Mouse (Mus musculus) myocyte (in vitro differentiated cells): ENCODE results near the gene Nmnat1. TPM values are rescaled to one million over a fixed set of nuclear protein-coding genes. Genes with fewer than 3 reads are reported as not detected.

Source experiments
- H3K27me3 ChIP-seq: one replicate; pipeline ENCODE4 v1.6.1; 2011; ENCODE audit not compliant: control insufficient read depth, insufficient read depth, insufficient read length
- H3K36me3 ChIP-seq: one replicate; pipeline ENCODE4 v1.6.1; 2011; ENCODE audit not compliant: control insufficient read depth, insufficient read depth
- H3K4me2 ChIP-seq: one replicate; pipeline ENCODE4 v1.6.1; 2011; ENCODE audit warnings: low read depth, control low read depth
- H3K4me3 ChIP-seq: one replicate; pipeline ENCODE4 v1.5.1; 2011; ENCODE audit warnings: mild to moderate bottlenecking, control low read depth, moderate library complexity
- H3K79me2 ChIP-seq: one replicate; pipeline ENCODE4 v1.6.1; 2011; ENCODE audit not compliant: control insufficient read depth, insufficient read depth
- H3ac ChIP-seq: one replicate; pipeline ENCODE4 v1.6.1; 2011; ENCODE audit not compliant: control insufficient read depth, insufficient read length
- CEBPB ChIP-seq: IDR thresholded peaks from 2 replicates; pipeline ENCODE4 v1.6.1; 2011; ENCODE audit warnings: mild to moderate bottlenecking, moderate library complexity; ENCODE audit not compliant: poor library complexity, insufficient read depth, severe bottlenecking
- E2F4 ChIP-seq: IDR thresholded peaks from one replicate; pipeline ENCODE4 v1.6.1; 2011; ENCODE audit warnings: mild to moderate bottlenecking, control low read depth, moderate library complexity; ENCODE audit not compliant: insufficient read depth
- MAX ChIP-seq: IDR thresholded peaks from one replicate; pipeline ENCODE4 v1.6.1; 2011; ENCODE audit warnings: low read depth, mild to moderate bottlenecking, control low read depth
- MYOD1 ChIP-seq, 3 experiments: IDR thresholded peaks; one replicate each; pipeline ENCODE4 v1.6.1; 2011; ENCODE audit warnings: control low read depth in 2 of 3, low read depth in 2 of 3, mild to moderate bottlenecking in 2 of 3, moderate library complexity in 1 of 3; ENCODE audit not compliant: insufficient read length in 2 of 3, control insufficient read depth in 1 of 3
- MYOG ChIP-seq, 3 experiments: IDR thresholded peaks; one replicate each; pipeline ENCODE4 v1.6.1; 2011; ENCODE audit warnings: control low read depth in 2 of 3, low read depth in 2 of 3, mild to moderate bottlenecking in 2 of 3; ENCODE audit not compliant: insufficient read length in 2 of 3, control insufficient read depth in 1 of 3, insufficient read depth in 1 of 3
- POLR2A ChIP-seq: IDR thresholded peaks from one replicate; pipeline ENCODE4 v1.6.1; 2011; ENCODE audit warnings: low read depth, mild to moderate bottlenecking, control low read depth, moderate library complexity; ENCODE audit not compliant: insufficient read length
- POLR2AphosphoS2 ChIP-seq: IDR thresholded peaks from one replicate; pipeline ENCODE4 v1.6.1; 2011; ENCODE audit warnings: low read depth, control low read depth; ENCODE audit not compliant: insufficient read length
- REST ChIP-seq: IDR thresholded peaks from one replicate; pipeline ENCODE4 v1.6.1; 2011; ENCODE audit warnings: mild to moderate bottlenecking, control low read depth, moderate library complexity; ENCODE audit not compliant: insufficient read depth, insufficient read length
- SRF ChIP-seq: IDR thresholded peaks from one replicate; pipeline ENCODE4 v1.6.1; 2011; ENCODE audit warnings: low read depth; ENCODE audit not compliant: control insufficient read depth, insufficient read length
- TCF12 ChIP-seq: IDR thresholded peaks from one replicate; pipeline ENCODE4 v1.6.1; 2011; ENCODE audit warnings: mild to moderate bottlenecking, control low read depth; ENCODE audit not compliant: poor library complexity, insufficient read depth, severe bottlenecking
- TCF3 ChIP-seq: IDR thresholded peaks from one replicate; pipeline ENCODE4 v1.6.1; 2011; ENCODE audit warnings: low read depth, control low read depth; ENCODE audit not compliant: insufficient read length
- USF1 ChIP-seq: IDR thresholded peaks from one replicate; pipeline ENCODE4 v1.6.1; 2011; ENCODE audit warnings: low read depth, mild to moderate bottlenecking, control low read depth, moderate library complexity
- polyA plus RNA-seq: library from polyadenylated mRNA; unstranded; fragments of >200 nt; fragmentation: generic; extraction: Trizol; gene quantifications from one replicate; pipeline ENCODE4 v1.2.1, GENCODE M21; 2012; ENCODE audit warnings: missing spikeins

Nmnat1 gene
- polyA plus RNA-seq, 1 experiment, result 9.3 TPM

DNA sequence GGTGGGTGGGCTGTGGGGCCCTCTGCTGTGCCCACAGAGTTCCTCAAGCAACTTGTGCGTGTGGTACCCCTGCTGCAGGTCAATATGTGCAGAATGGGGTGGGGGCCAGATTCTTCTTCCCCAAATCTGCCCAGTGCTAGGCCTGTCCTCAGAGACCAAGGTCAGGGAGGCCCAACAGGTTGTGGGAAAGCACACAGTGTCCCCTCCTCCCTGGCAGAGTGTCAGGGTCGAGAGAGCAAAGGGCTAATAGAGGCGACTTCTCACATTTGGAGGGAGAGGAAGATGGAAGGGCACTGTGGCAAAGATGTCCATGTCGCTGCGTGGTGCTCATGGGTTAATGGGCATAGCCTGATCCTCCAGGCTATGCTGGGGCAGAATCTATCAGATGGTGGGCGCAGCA, 40.8 kb upstream of the Nmnat1 start:
- Histone ChIP-seq H3K4me3 (no peak overlapping the region), H3ac (no peak overlapping the region), H3K4me2 (no peak overlapping the region), H3K36me3 (no peaks in the 10 kb centered on the region), H3K27me3 (no peaks in the 10 kb centered on the region), H3K79me2 (peaks cover 4% of the 10 kb centered on the region)
- TF ChIP-seq TCF3 (no peak), POLR2A (no peak), SRF (no peak), MAX (no peak), POLR2AphosphoS2 (no peak), CEBPB (no peak), TCF12 (no peak), E2F4 (no peak), USF1 (no peak), MYOG (IDR thresholded peaks at IDR 0.05; ENCODE audit: control insufficient read depth in 1 of 3, insufficient read depth in 1 of 3, insufficient read length in 2 of 3, low read depth in 2 of 3) (no peak), REST (no peak), MYOD1 (IDR thresholded peaks at IDR 0.05; ENCODE audit: control insufficient read depth in 1 of 3, insufficient read length in 2 of 3, low read depth in 2 of 3) (no peak)

DNA sequence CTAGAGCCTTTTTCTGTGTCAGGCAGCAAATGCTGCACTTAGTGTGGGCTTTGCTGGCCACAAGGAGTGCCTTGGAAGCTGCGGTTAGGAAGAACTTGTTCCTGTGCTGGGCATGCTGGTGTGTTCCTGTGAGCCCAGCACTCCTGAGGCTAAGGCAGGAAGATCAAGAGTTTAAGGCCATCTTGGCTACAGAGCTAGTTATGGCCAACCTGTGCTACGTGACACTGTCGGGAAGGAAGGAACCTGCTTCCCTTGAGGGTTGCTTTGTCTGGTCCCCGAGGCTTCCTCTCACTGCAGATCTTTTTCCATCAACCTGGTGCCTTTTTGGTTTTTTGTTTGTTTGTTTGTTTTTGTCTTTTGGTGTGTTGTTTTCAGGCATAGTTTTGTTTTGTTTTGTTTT, 40.2 kb upstream of the Nmnat1 start:
- no peak for TF ChIP-seq MYOD1 (IDR thresholded peaks at IDR 0.05; ENCODE audit: control insufficient read depth in 1 of 3, insufficient read length in 2 of 3, low read depth in 2 of 3)
- no peak for TF ChIP-seq MAX
- TF ChIP-seq TCF12, result no peak
- no peak for TF ChIP-seq USF1
- TF ChIP-seq MYOG (IDR thresholded peaks at IDR 0.05; ENCODE audit: control insufficient read depth in 1 of 3, insufficient read depth in 1 of 3, insufficient read length in 2 of 3, low read depth in 2 of 3), result no peak
- no peak for TF ChIP-seq CEBPB
- no peak for TF ChIP-seq E2F4
- no peak for TF ChIP-seq TCF3
- no peak for TF ChIP-seq POLR2AphosphoS2
- TF ChIP-seq SRF, result no peak
- TF ChIP-seq POLR2A, result no peak
- peaks cover 4% of the 10 kb centered on the region for H3K79me2 ChIP-seq
- H3K4me2 ChIP-seq, result no peak overlapping the region
- H3ac ChIP-seq, result no peak overlapping the region
- no peaks in the 10 kb centered on the region for H3K36me3 ChIP-seq
- H3K4me3 ChIP-seq, result no peak overlapping the region
- no peaks in the 10 kb centered on the region for H3K27me3 ChIP-seq

DNA sequence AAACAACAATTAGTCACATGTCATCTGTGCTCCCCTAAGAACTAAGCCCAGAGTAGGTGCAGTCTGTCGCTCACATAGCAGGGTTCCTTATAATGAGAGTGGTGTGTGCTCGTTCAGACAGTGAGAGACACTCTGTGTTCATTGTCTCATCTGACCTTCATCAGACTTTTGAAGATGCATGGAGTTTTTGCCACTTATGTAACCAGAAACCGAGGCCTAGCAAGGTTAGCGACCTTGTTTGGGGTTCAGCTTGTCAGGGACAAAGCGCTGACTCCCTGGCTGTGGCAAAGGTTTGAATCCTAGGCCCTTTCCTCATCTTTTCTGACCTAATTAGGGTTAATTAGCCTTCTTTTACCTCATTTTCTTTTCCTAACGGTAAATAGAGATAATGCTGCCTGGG, 39.0 kb upstream of the Nmnat1 start:
- no peaks in the 10 kb centered on the region for H3K36me3 ChIP-seq
- H3K27me3 ChIP-seq, result no peaks in the 10 kb centered on the region
- H3K79me2 ChIP-seq, result peaks cover 4% of the 10 kb centered on the region
- TF ChIP-seq MYOG (IDR thresholded peaks at IDR 0.05; ENCODE audit: control insufficient read depth in 1 of 3, insufficient read depth in 1 of 3, insufficient read length in 2 of 3, low read depth in 2 of 3) (no peak), REST (no peak), POLR2AphosphoS2 (no peak), E2F4 (no peak), TCF3 (no peak), POLR2A (no peak), MAX (no peak), MYOD1 (IDR thresholded peaks at IDR 0.05; ENCODE audit: control insufficient read depth in 1 of 3, insufficient read length in 2 of 3, low read depth in 2 of 3) (no peak)
- H3ac ChIP-seq, result no peak overlapping the region
- H3K4me3 ChIP-seq, result no peak overlapping the region
- no peak overlapping the region for H3K4me2 ChIP-seq

DNA sequence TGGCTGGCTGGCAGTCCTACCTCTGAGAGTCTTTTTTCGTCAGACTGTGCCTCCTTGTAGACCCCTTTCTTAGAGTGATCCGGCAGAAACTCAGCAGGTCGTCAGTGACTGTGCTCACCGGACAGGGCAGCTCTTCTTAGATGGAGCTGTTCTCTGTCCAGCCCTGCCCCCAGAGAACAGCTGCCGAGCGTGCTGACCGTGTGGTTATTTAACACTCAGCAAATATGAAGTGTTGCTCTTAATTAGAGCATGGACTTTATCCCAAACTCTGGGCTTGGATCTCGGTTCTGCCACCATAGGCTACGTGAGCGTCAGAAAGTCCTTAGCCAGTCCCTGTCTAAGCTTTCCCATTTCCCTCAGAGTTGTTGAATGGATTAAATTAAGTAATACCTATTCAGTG, 36.3 kb upstream of the Nmnat1 start:
- no peaks in the 10 kb centered on the region for H3K27me3 ChIP-seq
- H3K79me2 ChIP-seq, result peaks cover 4% of the 10 kb centered on the region
- TF ChIP-seq MYOG (IDR thresholded peaks at IDR 0.05; ENCODE audit: control insufficient read depth in 1 of 3, insufficient read depth in 1 of 3, insufficient read length in 2 of 3, low read depth in 2 of 3) (peak in 2 of 3 experiments; percentile 62 to 84), MYOD1 (IDR thresholded peaks at IDR 0.05; ENCODE audit: control insufficient read depth in 1 of 3, insufficient read length in 2 of 3, low read depth in 2 of 3) (peak in 2 of 3 experiments; percentile 57 to 80), POLR2A (no peak), TCF12 (no peak), SRF (no peak), MAX (no peak), TCF3 (no peak)
- H3K4me2 ChIP-seq, result no peak overlapping the region
- H3K36me3 ChIP-seq, result no peaks in the 10 kb centered on the region
- no peak overlapping the region for H3ac ChIP-seq
- H3K4me3 ChIP-seq, result no peak overlapping the region
